Mouse (Mus musculus): Measurements from ENCODE around the gene Ldb2. TPM values are rescaled to one million over a fixed set of nuclear protein-coding genes. Genes with fewer than 3 reads are reported as not detected.

The Ldb2 gene
- polyA plus RNA-seq, 2 experiments = 59.5 to 64.4 TPM

GRCm38 (mm10) chr5:44629034-44629625 is 170.3 kb downstream of the Ldb2 start:
- no peaks in the 10 kb centered on the region for H3K9me3 ChIP-seq (ENCODE audit: control insufficient read depth, low read length)
- ATAC-seq (ENCODE audit: low FRiP score, low read depth) (no peak), DNase-seq (ENCODE audit: low spot score) (no peak)
- no peaks in the 10 kb centered on the region for H3K36me3 ChIP-seq (ENCODE audit: control insufficient read depth, insufficient read depth, low read length)
- H3K4me1 ChIP-seq (ENCODE audit: control insufficient read depth, insufficient read depth, low read length) = no peaks in the 10 kb centered on the region
- no peak overlapping the region for H3K27ac ChIP-seq (replicated peaks; ENCODE audit: low read depth, low read length)
- H3K4me3 ChIP-seq (replicated peaks; ENCODE audit: low read length) = no peak overlapping the region
- H3K27me3 ChIP-seq (ENCODE audit: control insufficient read depth, insufficient read depth, low read length) = no peaks in the 10 kb centered on the region
- no peak for TF ChIP-seq POLR2A (IDR thresholded peaks at IDR 0.05; ENCODE audit: borderline replicate concordance, extremely low read depth, insufficient read depth, insufficient read length)
- WGBS = 81% methylated on average over 3 of the region's 3 CpGs
- no peak overlapping the region for H3K9ac ChIP-seq (ENCODE audit: low read depth, low read length, severe bottlenecking)
- H3K4me2 ChIP-seq (replicated peaks; ENCODE audit: low read depth, low read length, severe bottlenecking) = no peak overlapping the region

DNA sequence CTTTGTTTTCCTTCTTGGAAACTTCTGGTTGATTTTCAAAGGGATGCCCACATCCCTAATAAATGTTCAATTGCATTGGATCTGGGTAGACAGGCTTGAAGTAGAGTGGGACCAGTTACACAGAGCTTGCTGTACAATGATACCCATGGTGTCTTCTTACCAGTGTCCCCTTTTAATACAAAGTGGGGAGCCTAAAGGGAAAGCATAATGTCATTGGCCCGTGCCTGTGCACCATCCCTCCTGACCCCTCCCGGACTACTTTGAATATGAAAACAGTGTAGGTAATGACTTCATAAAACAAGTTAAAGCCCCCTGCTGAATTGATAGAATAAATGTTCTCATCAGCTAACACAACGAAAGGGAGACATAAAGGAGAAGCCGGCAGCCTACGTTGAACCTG is 172.0 kb downstream of the Ldb2 start:
- Histone ChIP-seq H3K4me1 (ENCODE audit: control insufficient read depth, insufficient read depth, low read length) (no peaks in the 10 kb centered on the region), H3K9ac (ENCODE audit: low read depth, low read length, severe bottlenecking) (no peak overlapping the region), H3K27me3 (ENCODE audit: control insufficient read depth, insufficient read depth, low read length) (no peaks in the 10 kb centered on the region), H3K36me3 (ENCODE audit: control insufficient read depth, insufficient read depth, low read length) (no peaks in the 10 kb centered on the region), H3K4me3 (replicated peaks; ENCODE audit: low read length) (no peak overlapping the region), H3K9me3 (ENCODE audit: control insufficient read depth, low read length) (no peaks in the 10 kb centered on the region), H3K4me2 (replicated peaks; ENCODE audit: low read depth, low read length, severe bottlenecking) (no peak overlapping the region), H3K27ac (replicated peaks; ENCODE audit: low read depth, low read length) (no peak overlapping the region)
- WGBS = 67% methylated on average over 5 of the region's 5 CpGs
- ATAC-seq (ENCODE audit: low FRiP score, low read depth) (no peak), DNase-seq (ENCODE audit: low spot score) (no peak)
- TF ChIP-seq POLR2A (IDR thresholded peaks at IDR 0.05; ENCODE audit: borderline replicate concordance, extremely low read depth, insufficient read depth, insufficient read length) = no peak

DNA sequence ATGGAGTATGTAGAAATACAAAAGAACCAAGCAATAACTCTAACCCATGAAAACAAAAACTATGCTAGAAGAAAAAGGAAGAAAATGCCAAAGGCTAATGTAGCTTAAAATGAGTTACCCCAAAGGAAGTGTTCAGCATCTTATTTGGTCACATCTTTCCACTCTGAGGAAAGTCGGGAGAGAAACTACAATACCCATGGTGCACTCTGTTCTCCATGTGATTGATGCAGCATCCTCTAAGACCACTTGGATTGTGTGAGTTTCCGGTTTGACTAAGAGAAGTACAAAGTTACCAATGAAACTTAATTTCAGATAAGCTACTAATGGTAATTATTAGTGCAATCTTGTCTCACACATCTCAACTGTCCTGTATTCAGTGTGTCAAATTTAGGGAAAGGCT is 172.6 kb downstream of the Ldb2 start:
- no peaks in the 10 kb centered on the region for H3K27me3 ChIP-seq (ENCODE audit: control insufficient read depth, insufficient read depth, low read length)
- TF ChIP-seq POLR2A (IDR thresholded peaks at IDR 0.05; ENCODE audit: borderline replicate concordance, extremely low read depth, insufficient read depth, insufficient read length) = no peak
- no peak overlapping the region for H3K27ac ChIP-seq (replicated peaks; ENCODE audit: low read depth, low read length)
- no peak overlapping the region for H3K4me3 ChIP-seq (replicated peaks; ENCODE audit: low read length)
- DNase-seq (ENCODE audit: low spot score) (no peak), ATAC-seq (ENCODE audit: low FRiP score, low read depth) (no peak)
- H3K4me1 ChIP-seq (ENCODE audit: control insufficient read depth, insufficient read depth, low read length) = no peaks in the 10 kb centered on the region
- no peaks in the 10 kb centered on the region for H3K9me3 ChIP-seq (ENCODE audit: control insufficient read depth, low read length)
- H3K4me2 ChIP-seq (replicated peaks; ENCODE audit: low read depth, low read length, severe bottlenecking) = no peak overlapping the region
- WGBS = 88% methylated on average over 2 of the region's 2 CpGs
- no peaks in the 10 kb centered on the region for H3K36me3 ChIP-seq (ENCODE audit: control insufficient read depth, insufficient read depth, low read length)
- no peak overlapping the region for H3K9ac ChIP-seq (ENCODE audit: low read depth, low read length, severe bottlenecking)

- no peak for ATAC-seq (ENCODE audit: low FRiP score, low read depth)
- DNase-seq (ENCODE audit: low spot score) = peak; percentile 54
- Histone ChIP-seq H3K4me1 (ENCODE audit: control insufficient read depth, insufficient read depth, low read length) (0 out of 2 replicates have a peak, but pooled peaks cover 3% of the 10 kb centered on the region), H3K27ac (replicated peaks; ENCODE audit: low read depth, low read length) (no peak overlapping the region), H3K27me3 (ENCODE audit: control insufficient read depth, insufficient read depth, low read length) (no peaks in the 10 kb centered on the region), H3K4me2 (replicated peaks; ENCODE audit: low read depth, low read length, severe bottlenecking) (no peak overlapping the region), H3K4me3 (replicated peaks; ENCODE audit: low read length) (no peak overlapping the region), H3K9ac (ENCODE audit: low read depth, low read length, severe bottlenecking) (no peak overlapping the region), H3K36me3 (ENCODE audit: control insufficient read depth, insufficient read depth, low read length) (no peaks in the 10 kb centered on the region), H3K9me3 (ENCODE audit: control insufficient read depth, low read length) (no peaks in the 10 kb centered on the region)
- no peak for TF ChIP-seq POLR2A (IDR thresholded peaks at IDR 0.05; ENCODE audit: borderline replicate concordance, extremely low read depth, insufficient read depth, insufficient read length)
- WGBS = 60% methylated on average over 2 of the region's 2 CpGs
These were observed 173.4 kb downstream of the Ldb2 start for GRCm38 (mm10) chr5:44626114-44626513.

DNA sequence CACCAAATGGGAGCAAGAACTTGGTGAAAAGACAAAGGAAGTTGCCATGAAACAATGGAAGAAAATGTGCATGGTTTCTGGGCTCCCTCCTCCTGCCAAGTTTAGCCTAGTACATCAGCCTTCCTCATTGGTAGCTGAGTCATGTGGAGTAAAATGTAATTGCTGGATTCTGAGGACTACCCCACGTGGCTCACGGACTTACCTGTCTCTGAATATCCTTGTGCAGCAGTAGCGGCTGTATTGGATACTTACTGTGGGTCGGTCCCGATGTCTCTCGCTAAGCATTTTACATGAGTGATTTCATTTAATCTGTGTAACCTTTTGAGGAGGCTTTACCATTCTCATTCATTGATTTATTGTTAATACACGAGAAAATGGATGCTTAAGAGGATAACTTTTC is 183.8 kb downstream of the Ldb2 start:
- peaks cover 2% of the 10 kb centered on the region for H3K4me1 ChIP-seq (ENCODE audit: control insufficient read depth, insufficient read depth, low read length)
- H3K9me3 ChIP-seq (ENCODE audit: control insufficient read depth, low read length) = no peaks in the 10 kb centered on the region
- 90% methylated on average over 7 of the region's 7 CpGs for WGBS
- no peak for DNase-seq (ENCODE audit: low spot score)
- no peak overlapping the region for H3K9ac ChIP-seq (ENCODE audit: low read depth, low read length, severe bottlenecking)
- TF ChIP-seq POLR2A (IDR thresholded peaks at IDR 0.05; ENCODE audit: borderline replicate concordance, extremely low read depth, insufficient read depth, insufficient read length) = no peak
- H3K27ac ChIP-seq (replicated peaks; ENCODE audit: low read depth, low read length) = no peak overlapping the region
- H3K4me3 ChIP-seq (replicated peaks; ENCODE audit: low read length) = no peak overlapping the region
- no peaks in the 10 kb centered on the region for H3K36me3 ChIP-seq (ENCODE audit: control insufficient read depth, insufficient read depth, low read length)
- ATAC-seq (ENCODE audit: low FRiP score, low read depth) = no peak
- no peaks in the 10 kb centered on the region for H3K27me3 ChIP-seq (ENCODE audit: control insufficient read depth, insufficient read depth, low read length)
- H3K4me2 ChIP-seq (replicated peaks; ENCODE audit: low read depth, low read length, severe bottlenecking) = no peak overlapping the region

DNA sequence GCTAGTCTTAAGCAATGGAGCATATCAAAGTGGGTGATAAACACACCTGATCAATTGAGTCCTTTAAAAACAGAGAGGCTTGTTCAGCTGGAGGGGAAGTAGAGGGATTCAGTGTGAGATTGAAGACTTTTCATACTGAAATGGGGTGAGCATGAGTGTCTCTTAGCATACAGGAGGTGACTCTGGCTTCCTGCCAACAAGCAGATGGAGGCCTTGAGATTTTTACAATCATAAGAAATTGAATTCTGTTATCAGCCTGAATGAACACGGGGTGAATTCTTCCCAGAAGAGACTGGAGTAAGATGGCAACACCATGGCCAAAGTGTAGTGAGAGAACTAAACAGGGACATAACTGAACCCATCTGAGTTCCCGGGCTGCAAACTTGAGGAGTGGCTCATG is 190.6 kb downstream of the Ldb2 start:
- Histone ChIP-seq H3K27me3 (ENCODE audit: control insufficient read depth, insufficient read depth, low read length) (no peaks in the 10 kb centered on the region), H3K9me3 (ENCODE audit: control insufficient read depth, low read length) (no peaks in the 10 kb centered on the region), H3K9ac (ENCODE audit: low read depth, low read length, severe bottlenecking) (no peak overlapping the region), H3K27ac (replicated peaks; ENCODE audit: low read depth, low read length) (no peak overlapping the region), H3K36me3 (ENCODE audit: control insufficient read depth, insufficient read depth, low read length) (no peaks in the 10 kb centered on the region), H3K4me3 (replicated peaks; ENCODE audit: low read length) (no peak overlapping the region), H3K4me2 (replicated peaks; ENCODE audit: low read depth, low read length, severe bottlenecking) (no peak overlapping the region), H3K4me1 (ENCODE audit: control insufficient read depth, insufficient read depth, low read length) (no peaks in the 10 kb centered on the region)
- DNase-seq (ENCODE audit: low spot score) (no peak), ATAC-seq (ENCODE audit: low FRiP score, low read depth) (no peak)
- WGBS = 51% methylated on average over 2 of the region's 2 CpGs
- TF ChIP-seq POLR2A (IDR thresholded peaks at IDR 0.05; ENCODE audit: borderline replicate concordance, extremely low read depth, insufficient read depth, insufficient read length) = no peak

All from limb, embryonic 14.5 days (tissue).